Mouse (Mus musculus) ES-Bruce4 (cell line): Measurements from ENCODE around the gene Bbs1.
"Not testable (repeated sequence)": the region's sequence is repeated elsewhere in the genome, so short reads cannot be mapped to it uniquely, and the experiment has no call there.

ENCODE experiments used
- CTCF ChIP-seq: IDR thresholded peaks from one replicate; pipeline ENCODE4 v1.8.1; 2011; ENCODE audit warnings: low read depth, low read length
- EP300 ChIP-seq: IDR thresholded peaks from 2 replicates; pipeline ENCODE4 v1.6.1; 2011; ENCODE audit warnings: low read depth, low read length; ENCODE audit not compliant: insufficient read depth
- POLR2A ChIP-seq: IDR thresholded peaks from one replicate; pipeline ENCODE4 v1.8.1; 2011; ENCODE audit warnings: low read length; ENCODE audit not compliant: insufficient read depth

DNA sequence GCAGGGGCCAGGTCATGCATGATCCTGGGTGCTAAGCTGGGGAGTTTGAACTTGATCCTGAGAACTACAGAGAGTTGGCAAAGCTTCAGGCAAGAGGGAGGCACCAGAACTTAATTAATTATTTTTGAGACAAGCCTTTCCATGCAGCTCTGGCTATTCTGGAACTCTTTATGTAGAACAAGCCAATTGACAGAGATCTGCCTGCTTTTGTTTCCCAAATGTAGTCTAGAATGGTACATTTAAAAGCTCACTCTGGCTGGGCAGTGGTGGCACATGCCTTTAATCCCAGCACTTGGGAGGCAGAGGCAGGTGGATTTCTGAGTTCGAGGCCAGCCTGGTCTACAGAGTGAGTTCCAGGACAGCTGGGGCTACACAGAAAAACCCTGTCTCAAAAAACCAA is 31.8 kb downstream of the Bbs1 start:
- not testable (repeated sequence) for TF ChIP-seq CTCF, POLR2A, EP300
